Mouse (Mus musculus) spleen, adult 2 months (tissue): Measurements from ENCODE around the gene Add3.

Experiments used
- CTCF ChIP-seq: fragments of 200-500 bp; IDR thresholded peaks from 2 replicates; pipeline ENCODE4 v1.5.1; 2011; ENCODE audit warnings: mild to moderate bottlenecking, inconsistent platforms; ENCODE audit not compliant: insufficient read depth, insufficient read length, insufficient replicate concordance; ENCODE audit errors: extremely low read depth
- POLR2A ChIP-seq: fragments of 200-500 bp; IDR thresholded peaks from 2 replicates; pipeline ENCODE4 v1.6.1; 2011; ENCODE audit warnings: low read depth, low read length, inconsistent platforms

DNA sequence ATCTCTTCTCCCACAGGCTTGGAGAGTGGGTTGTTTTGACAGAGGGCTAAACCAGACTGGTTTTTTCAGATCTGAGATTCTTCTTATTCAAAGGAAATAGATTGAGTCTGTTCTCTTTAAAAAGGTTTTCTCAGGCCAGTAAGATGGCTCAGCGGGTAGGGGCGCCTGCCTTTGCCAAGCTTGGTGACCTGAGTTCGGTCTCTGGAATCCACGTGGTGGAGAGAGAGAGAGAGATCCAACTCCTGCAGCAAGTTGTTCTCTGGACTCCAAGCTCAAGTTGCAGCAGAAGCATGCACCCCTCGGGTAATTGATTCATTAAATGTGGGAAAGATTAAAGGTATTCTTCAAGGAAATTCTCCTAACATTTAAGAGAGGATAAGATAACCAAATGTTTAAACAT, 16.9 kb upstream of the Add3 start:
- TF ChIP-seq POLR2A (no peak), CTCF (no peak)
